Mouse (Mus musculus) heart, embryonic 14.5 days (tissue): Measurements from ENCODE around the gene Zfp410. TPM values are rescaled to one million over a fixed set of nuclear protein-coding genes. Genes with fewer than 3 reads are reported as not detected.
"Not testable (repeated sequence)": the region's sequence is repeated elsewhere in the genome, so short reads cannot be mapped to it uniquely, and the experiment has no call there.

Experiments
- ATAC-seq: fragments of 200-750 bp; cut with Nextera tagmentation; 2 replicates; pipeline ENCODE4 v1.8.0; 2017; ENCODE audit warnings: low read depth, moderate TSS enrichment; ENCODE audit not compliant: insufficient number of reproducible peaks, insufficient read depth, low FRiP score
- H3K27ac ChIP-seq, 2 experiments: fragments of 200-500 bp in 1 of 2; fragments of 300-500 bp in 1 of 2; sonication (generic) in 1 of 2; replicated peaks in 1 of 2; 2 replicates each; pipeline ENCODE4 v1.5.1; 2012 to 2014; ENCODE audit warnings: low read depth in 2 of 2, low read length in 2 of 2, control low read depth in 1 of 2, mild to moderate bottlenecking in 1 of 2, mixed read lengths in 1 of 2; ENCODE audit not compliant: control insufficient read depth in 1 of 2, insufficient read depth in 1 of 2
- H3K27me3 ChIP-seq: fragments of 300-500 bp; sonication (generic); 2 replicates; pipeline ENCODE4 v1.6.1; 2014; ENCODE audit warnings: mild to moderate bottlenecking, low read length, control low read depth; ENCODE audit not compliant: control insufficient read depth, insufficient read depth
- H3K36me3 ChIP-seq: fragments of 300-500 bp; sonication (generic); 2 replicates; pipeline ENCODE4 v1.6.1; 2014; ENCODE audit warnings: mild to moderate bottlenecking, control low read depth, low read length, mixed read lengths; ENCODE audit not compliant: control insufficient read depth, insufficient read depth
- H3K4me1 ChIP-seq, 2 experiments: fragments of 200-500 bp in 1 of 2; fragments of 300-500 bp in 1 of 2; sonication (generic) in 1 of 2; 2 replicates each; pipeline ENCODE4 v1.6.1; 2012 to 2014; ENCODE audit warnings: low read length in 2 of 2, control low read depth in 1 of 2, mixed read lengths in 1 of 2; ENCODE audit not compliant: control insufficient read depth in 2 of 2, insufficient read depth in 2 of 2
- H3K4me2 ChIP-seq: fragments of 300-500 bp; sonication (generic); 2 replicates; pipeline ENCODE4 v1.6.1; 2014; ENCODE audit warnings: mild to moderate bottlenecking, low read length
- H3K4me3 ChIP-seq, 2 experiments: fragments of 200-500 bp in 1 of 2; fragments of 300-500 bp in 1 of 2; sonication (generic) in 1 of 2; 2 replicates each; pipeline ENCODE4 v1.5.1; 2012 to 2014; ENCODE audit warnings: low read length in 2 of 2, mild to moderate bottlenecking in 2 of 2, control low read depth in 1 of 2, low read depth in 1 of 2, moderate library complexity in 1 of 2; ENCODE audit not compliant: control insufficient read depth in 1 of 2, insufficient read depth in 1 of 2
- H3K9ac ChIP-seq: fragments of 300-500 bp; sonication (generic); 2 replicates; pipeline ENCODE4 v1.6.1; 2014; ENCODE audit warnings: mild to moderate bottlenecking, low read length
- H3K9me3 ChIP-seq: fragments of 300-500 bp; sonication (generic); 2 replicates; pipeline ENCODE4 v1.6.1; 2016; ENCODE audit warnings: low read length, control low read depth; ENCODE audit not compliant: control insufficient read depth
- WGBS: fragments of 180-500 bp; shearing (Covaris S2); extraction: QIAGEN DNeasy Blood & Tissue Kit; methylation state at CpG from one replicate; pipeline ENCODE4 v1.1.7; 2014; 5-methylcytosine and 5-hydroxymethylcytosine counted together
- polyA plus RNA-seq: library from polyadenylated mRNA; unstranded; fragments of >200 nt; fragmentation: Nextera tagmentation; extraction: Ambion mirVana; gene quantifications from 2 replicates; pipeline ENCODE4 v1.2.1, GENCODE M21; 2014

The Zfp410 gene
- polyA plus RNA-seq, 1 experiment from 2014 or later, result 53.1 TPM

GRCm38 (mm10) chr12:84304554-84304953, 12.1 kb upstream of the Zfp410 start:
- no peak for ATAC-seq
- H3K27ac ChIP-seq, result no peak overlapping the region
- H3K36me3 ChIP-seq, result peaks cover 94% of the 10 kb centered on the region
- WGBS, result 87% methylated on average over 1 of the region's 1 CpGs
- no peak overlapping the region for H3K9ac ChIP-seq
- no peaks in the 10 kb centered on the region for H3K4me1 ChIP-seq
- H3K4me3 ChIP-seq, result no peak overlapping the region
- no peak overlapping the region for H3K4me2 ChIP-seq
- no peaks in the 10 kb centered on the region for H3K9me3 ChIP-seq
- H3K27me3 ChIP-seq, result no peaks in the 10 kb centered on the region

DNA sequence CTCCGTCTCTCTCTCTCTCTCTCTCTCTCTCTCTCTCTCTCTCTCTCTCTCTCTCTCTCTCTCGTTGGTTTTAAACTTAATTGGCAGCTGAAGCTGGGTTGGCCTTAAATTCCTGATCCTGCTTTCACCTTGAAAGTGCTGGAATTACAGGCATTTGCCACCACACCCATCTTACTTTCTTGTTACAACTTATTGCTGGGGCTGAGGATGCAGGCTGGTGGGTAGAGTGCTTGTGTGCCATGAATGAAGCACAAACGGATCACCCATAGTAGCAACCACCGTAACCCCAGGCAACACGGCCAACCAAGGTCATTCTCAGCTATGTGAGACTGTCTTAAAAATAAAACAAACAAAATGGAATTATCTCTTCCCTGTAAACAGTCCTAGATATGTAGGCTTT, 5.3 kb upstream of the Zfp410 start:
- peaks cover 70% of the 10 kb centered on the region for H3K36me3 ChIP-seq

GRCm38 (mm10) chr12:84316006-84316405, 646 bp upstream of the Zfp410 start:
- peak overlapping the region; percentile 99 for H3K9ac ChIP-seq
- ATAC-seq, result no peak
- no peaks in the 10 kb centered on the region for H3K9me3 ChIP-seq
- peak overlapping the region; percentile 60 to 100 for H3K4me3 ChIP-seq
- H3K27me3 ChIP-seq, result no peaks in the 10 kb centered on the region
- WGBS, result 25% methylated on average over 7 of the region's 7 CpGs
- H3K27ac ChIP-seq, result peak overlapping the region; percentile 88 to 99
- H3K36me3 ChIP-seq, result peaks cover 27% of the 10 kb centered on the region
- peak overlapping the region; percentile 82 for H3K4me2 ChIP-seq
- peaks cover 0 to 10% of the 10 kb centered on the region in 2 experiments; a peak in 3 of 4 replicates for H3K4me1 ChIP-seq

More for the DNA sequence above, 5.3 kb upstream of the Zfp410 start:
- WGBS, result 80% methylated on average over 4 of the region's 5 CpGs
- Histone ChIP-seq H3K9me3 (no peaks in the 10 kb centered on the region), H3K9ac (no peak overlapping the region), H3K27ac (no peak overlapping the region), H3K27me3 (no peaks in the 10 kb centered on the region), H3K4me1 (no peaks in the 10 kb centered on the region; a peak in 1 of 4 replicates), H3K4me2 (no peak overlapping the region), H3K4me3 (no peak overlapping the region)
- no peak for ATAC-seq

DNA sequence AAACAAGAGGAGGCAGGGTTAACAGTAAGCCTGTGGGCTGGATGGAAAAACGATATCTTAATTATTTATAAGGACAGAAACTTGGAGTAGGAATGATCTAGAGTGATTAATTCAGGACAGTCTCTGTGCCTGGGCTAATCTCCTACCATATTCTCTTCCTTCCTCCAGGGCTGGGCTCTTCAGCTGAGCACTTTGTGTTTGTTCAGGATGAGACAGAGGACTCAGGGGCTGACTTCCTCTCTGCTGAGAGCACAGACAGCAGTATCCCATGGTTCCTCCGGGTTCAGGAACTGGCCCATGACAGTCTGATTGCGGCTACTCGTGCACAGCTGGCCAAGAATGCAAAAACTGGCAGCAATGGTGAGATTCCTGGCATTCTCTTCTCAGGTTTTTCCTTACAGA, 10.5 kb downstream of the Zfp410 start:
- no peak overlapping the region for H3K4me3 ChIP-seq
- ATAC-seq, result 0 out of 2 replicates have a peak, but pooled peaks have one; percentile 71
- peak overlapping the region; percentile 53 to 61 for H3K27ac ChIP-seq
- peaks cover 3 to 6% of the 10 kb centered on the region in 2 experiments for H3K4me1 ChIP-seq
- H3K4me2 ChIP-seq, result no peak overlapping the region
- H3K9me3 ChIP-seq, result no peaks in the 10 kb centered on the region
- H3K36me3 ChIP-seq, result peaks cover 79% of the 10 kb centered on the region
- 28% methylated on average over 4 of the region's 4 CpGs for WGBS
- no peak overlapping the region for H3K9ac ChIP-seq
- no peaks in the 10 kb centered on the region for H3K27me3 ChIP-seq

GRCm38 (mm10) chr12:84336963-84337625, 20.4 kb downstream of the Zfp410 start:
- no peak for ATAC-seq
- no peak overlapping the region for H3K4me3 ChIP-seq
- H3K27ac ChIP-seq, result no peak overlapping the region
- H3K9me3 ChIP-seq, result no peaks in the 10 kb centered on the region
- H3K4me1 ChIP-seq, result no peaks in the 10 kb centered on the region
- H3K9ac ChIP-seq, result no peak overlapping the region
- H3K27me3 ChIP-seq, result no peaks in the 10 kb centered on the region
- 91% methylated on average over 11 of the region's 11 CpGs for WGBS
- H3K36me3 ChIP-seq, result peaks cover 90% of the 10 kb centered on the region
- no peak overlapping the region for H3K4me2 ChIP-seq

DNA sequence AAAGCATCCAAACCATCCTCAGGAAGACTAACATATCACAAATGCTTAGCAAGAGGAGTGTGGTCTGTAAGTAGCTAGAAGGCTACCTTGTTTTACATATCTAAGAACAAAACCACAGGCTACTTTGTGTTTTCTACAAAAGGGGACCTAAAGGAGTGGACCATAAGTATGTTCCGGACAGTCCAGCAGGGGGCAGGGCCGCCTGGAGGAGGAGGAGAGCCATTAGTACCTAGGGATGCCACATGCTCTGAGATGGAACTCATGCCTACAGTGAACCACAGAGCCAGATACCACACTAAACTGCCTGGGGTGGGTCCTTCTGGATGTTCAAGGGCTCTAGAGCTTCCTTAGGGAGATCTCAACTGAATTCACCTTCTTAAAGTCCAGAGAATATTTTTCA, 30.5 kb downstream of the Zfp410 start:
- 48% methylated on average over 2 of the region's 2 CpGs for WGBS
- H3K36me3 ChIP-seq, result peaks cover 68% of the 10 kb centered on the region

GRCm38 (mm10) chr12:84358699-84359098, 42.0 kb downstream of the Zfp410 start:
- not testable (repeated sequence) for H3K27me3 ChIP-seq, H3K4me2 ChIP-seq, H3K9ac ChIP-seq, ATAC-seq, H3K4me3 ChIP-seq, H3K9me3 ChIP-seq, H3K27ac ChIP-seq
- H3K36me3 ChIP-seq, result peaks cover 38% of the 10 kb centered on the region
- 68% methylated on average over 2 of the region's 2 CpGs for WGBS
- peaks cover 0 to 22% of the 10 kb centered on the region in 2 experiments; a peak in 2 of 4 replicates for H3K4me1 ChIP-seq

More for the DNA sequence above, 30.5 kb downstream of the Zfp410 start:
- no peak overlapping the region for H3K4me2 ChIP-seq
- no peak for ATAC-seq
- H3K27me3 ChIP-seq, result no peaks in the 10 kb centered on the region
- no peak overlapping the region for H3K9ac ChIP-seq
- H3K9me3 ChIP-seq, result no peaks in the 10 kb centered on the region
- no peak overlapping the region for H3K27ac ChIP-seq
- peaks cover 0 to 2% of the 10 kb centered on the region in 2 experiments; a peak in 1 of 4 replicates for H3K4me1 ChIP-seq
- no peak overlapping the region for H3K4me3 ChIP-seq
